Mouse (Mus musculus): ENCODE data around the gene Klhdc8b.

Klhdc8b gene

GRCm38 (mm10) chr9:108481520-108482210 is 20.3 kb upstream of the Klhdc8b start:
- DNase-seq (ENCODE audit: low spot score), result no peak

GRCm38 (mm10) chr9:108480813-108481519 is 19.6 kb upstream of the Klhdc8b start:
- DNase-seq (ENCODE audit: low spot score), result no peak

- DNase-seq (ENCODE audit: low spot score), result peak; percentile 50
These were observed 18.5 kb upstream of the Klhdc8b start, which contains the start of gene Lamb2 for GRCm38 (mm10) chr9:108479721-108480351. Gene Lamb2, plus strand, starts transcription at chr9:108479736.

GRCm38 (mm10) chr9:108479241-108479640 is 17.9 kb upstream of the Klhdc8b start:
- DNase-seq (ENCODE audit: low spot score), result no peak

- DNase-seq (ENCODE audit: low spot score), result peak; percentile 78
These were observed 17.3 kb upstream of the Klhdc8b start for GRCm38 (mm10) chr9:108478638-108479156.

GRCm38 (mm10) chr9:108474528-108474927 is 13.1 kb upstream of the Klhdc8b start:
- no peak for DNase-seq (ENCODE audit: low spot score)

- no peak for DNase-seq (ENCODE audit: low spot score)
These were observed 8.5 kb upstream of the Klhdc8b start for GRCm38 (mm10) chr9:108469845-108470244.

- DNase-seq (ENCODE audit: low spot score), result no peak
These were observed 8.0 kb upstream of the Klhdc8b start for GRCm38 (mm10) chr9:108469430-108469829.

GRCm38 (mm10) chr9:108466219-108466618 is 4.8 kb upstream of the Klhdc8b start:
- no peak for DNase-seq (ENCODE audit: low spot score)

GRCm38 (mm10) chr9:108463713-108464112 is 2.3 kb upstream of the Klhdc8b start:
- DNase-seq (ENCODE audit: low spot score), result no peak

GRCm38 (mm10) chr9:108462192-108462591 is 811 bp upstream of the Klhdc8b start:
- no peak for DNase-seq (ENCODE audit: low spot score)

- no peak for DNase-seq (ENCODE audit: low spot score)
These were observed 294 bp upstream of the Klhdc8b start for GRCm38 (mm10) chr9:108461675-108462074.

GRCm38 (mm10) chr9:108460319-108461178 is 832 bp downstream of the Klhdc8b start, which contains the start of gene Ccdc71:
Gene Ccdc71, plus strand, starts transcription at chr9:108460527.
- peak; percentile 71 for DNase-seq (ENCODE audit: low spot score)

- DNase-seq (ENCODE audit: low spot score), result no peak
These were observed 1.5 kb downstream of the Klhdc8b start for GRCm38 (mm10) chr9:108459939-108460318.

- DNase-seq (ENCODE audit: low spot score), result no peak
These were observed 4.4 kb downstream of the Klhdc8b start for GRCm38 (mm10) chr9:108456953-108457352.

GRCm38 (mm10) chr9:108455747-108456571 is 5.4 kb downstream of the Klhdc8b start:
- no peak for DNase-seq (ENCODE audit: low spot score)

- no peak for DNase-seq (ENCODE audit: low spot score)
These were observed 7.0 kb downstream of the Klhdc8b start for GRCm38 (mm10) chr9:108454429-108454828.

GRCm38 (mm10) chr9:108453458-108453857 is 7.9 kb downstream of the Klhdc8b start:
- no peak for DNase-seq (ENCODE audit: low spot score)

- no peak for DNase-seq (ENCODE audit: low spot score)
These were observed 8.5 kb downstream of the Klhdc8b start for GRCm38 (mm10) chr9:108452911-108453310.

GRCm38 (mm10) chr9:108452291-108452906 is 9.0 kb downstream of the Klhdc8b start:
- DNase-seq (ENCODE audit: low spot score), result peak; percentile 76

All from ovary, postnatal 10 days (tissue).